ENCODE assay signal across 16 mouse cellular contexts in genomic region chr11:72417376-72417775, GRCm38 (mm10). TPM values are rescaled to one million over a fixed set of nuclear protein-coding genes. Genes with fewer than 3 reads are reported as not detected.
DNase-seq lines count a peak whose midpoint lies in the region; ATAC-seq and TF ChIP-seq lines count a peak whose summit lies in the region.
"Had no signal": no experiment of that assay in that cellular context is flagged by ENCODE, and none has a peak within 500 bp of the region (broad histone marks: within the 10 kb centered on the region; RNA-seq: fewer than 3 reads in every experiment).

No protein-coding gene starts in this region.

- no peak for ATAC-seq in midbrain, postnatal 0 days (ENCODE audit: low FRiP score)
- ATAC-seq in limb, embryonic 13.5 days (ENCODE audit: low FRiP score, low read depth) = peak; percentile 53; the same call in 1 of the 2 replicates
- ATAC-seq: forebrain, embryonic 16.5 days had no signal

- peak overlapping the region; percentile 73 for H3K27ac ChIP-seq in midbrain, embryonic 10.5 days (replicated peaks)
- H3K27ac ChIP-seq in midbrain, postnatal 0 days (ENCODE audit: low read depth, low read length) = no peak overlapping the region
- no peak overlapping the region for H3K27ac ChIP-seq in limb, embryonic 13.5 days
- H3K27ac ChIP-seq: liver, embryonic 15.5 days had no signal

- no peaks in the 10 kb centered on the region for H3K9me3 ChIP-seq in midbrain, embryonic 10.5 days (replicated peaks)
- H3K9me3 ChIP-seq in midbrain, postnatal 0 days (ENCODE audit: low read length) = no peaks in the 10 kb centered on the region
- H3K9me3 ChIP-seq in limb, embryonic 13.5 days = no peaks in the 10 kb centered on the region
- H3K9me3 ChIP-seq: liver, embryonic 15.5 days had no signal

- 2% methylated on average over 4 of the region's 4 CpGs for WGBS in midbrain, embryonic 10.5 days
- 13% methylated on average over 4 of the region's 4 CpGs for WGBS in midbrain, postnatal 0 days
- WGBS in limb, embryonic 13.5 days = 9% methylated on average over 4 of the region's 4 CpGs

- no peak overlapping the region for H3K4me2 ChIP-seq in midbrain, postnatal 0 days (ENCODE audit: low read depth, low read length, poor library complexity, severe bottlenecking)
- H3K4me2 ChIP-seq in limb, embryonic 13.5 days (replicated peaks) = no peak overlapping the region
- H3K4me2 ChIP-seq: liver, embryonic 15.5 days had no signal

- H3K27me3 ChIP-seq in midbrain, embryonic 10.5 days (ENCODE audit: low read depth, poor library complexity, severe bottlenecking) = peaks cover 32% of the 10 kb centered on the region
- H3K27me3 ChIP-seq in midbrain, postnatal 0 days (ENCODE audit: insufficient read depth, low read length) = no peaks in the 10 kb centered on the region; the same call in 1 of the 2 replicates
- H3K27me3 ChIP-seq in limb, embryonic 13.5 days = no peaks in the 10 kb centered on the region; the same call in 1 of the 2 replicates

- peaks cover 19% of the 10 kb centered on the region for H3K4me1 ChIP-seq in midbrain, embryonic 10.5 days
- no peaks in the 10 kb centered on the region for H3K4me1 ChIP-seq in midbrain, postnatal 0 days (ENCODE audit: insufficient read depth, low read length)
- H3K4me1 ChIP-seq in limb, embryonic 13.5 days = peaks cover 21% of the 10 kb centered on the region

- DNase-seq in gastrocnemius, adult 18-20 months (ENCODE audit: low spot score) = peak; percentile 85
- no peak for DNase-seq in gastrocnemius, postnatal 4 days (ENCODE audit: low spot score in 2 of 2)
- DNase-seq in midbrain, embryonic 10.5 days (ENCODE audit: low spot score) = peak; percentile 35
- no peak for DNase-seq in midbrain, postnatal 0 days (ENCODE audit: low spot score)
- peak; percentile 43 for DNase-seq in gastrocnemius, postnatal 10 days
- DNase-seq in urinary bladder, adult 18-20 months (ENCODE audit: low spot score in 2 of 2) = no peak
- no peak for DNase-seq in embryo, embryonic 10 days (ENCODE audit: low spot score)
- DNase-seq: cerebellum, postnatal 10 days; kidney, adult 2 months; right cerebral cortex, postnatal 25 days; thymus, postnatal 36 days had no signal

- no peak for TF ChIP-seq CTCF in midbrain, postnatal 0 days (IDR thresholded peaks at IDR 0.05)

- no peaks in the 10 kb centered on the region for H3K36me3 ChIP-seq in midbrain, embryonic 10.5 days
- no peaks in the 10 kb centered on the region for H3K36me3 ChIP-seq in midbrain, postnatal 0 days (ENCODE audit: insufficient read depth, low read length)
- no peaks in the 10 kb centered on the region for H3K36me3 ChIP-seq in limb, embryonic 13.5 days
- H3K36me3 ChIP-seq: liver, embryonic 15.5 days had no signal

- H3K4me3 ChIP-seq in midbrain, embryonic 10.5 days = no peak overlapping the region
- H3K4me3 ChIP-seq in midbrain, postnatal 0 days (ENCODE audit: low read depth, low read length) = no peak overlapping the region
- no peak overlapping the region for H3K4me3 ChIP-seq in limb, embryonic 13.5 days
- H3K4me3 ChIP-seq: liver, embryonic 15.5 days had no signal

- no peak overlapping the region for H3K9ac ChIP-seq in midbrain, postnatal 0 days (replicated peaks; ENCODE audit: low read length, poor library complexity, severe bottlenecking)
- no peak overlapping the region for H3K9ac ChIP-seq in limb, embryonic 13.5 days
- H3K9ac ChIP-seq: liver, embryonic 15.5 days had no signal

RNA-seq across cellular contexts. Expression of gene Smtnl2, which starts 5.9 kb away (rescaled TPM):
- total RNA-seq in gastrocnemius, adult 18-20 months (2021) = 100 to 1,000 TPM; 311 to 327 TPM
- 100 to 1,000 TPM; 160 to 187 TPM for total RNA-seq in gastrocnemius, postnatal 4 days (2021)
- 10.1 and 13.1 TPM in 2 replicates for polyA plus RNA-seq in midbrain, embryonic 10.5 days (2016; fragmentation: Nextera tagmentation; extraction: Ambion mirVana)
- 18.0 and 18.6 TPM in 2 replicates for total RNA-seq in midbrain, postnatal 0 days (2014; rRNA removed)
- polyA plus RNA-seq in midbrain, postnatal 0 days (2015; fragmentation: Nextera tagmentation; extraction: Ambion mirVana) = 11.0 and 13.3 TPM in 2 replicates
- total RNA-seq in gastrocnemius, postnatal 10 days (2021) = 100 to 1,000 TPM; 145 to 153 TPM
- polyA plus RNA-seq in limb, embryonic 13.5 days (2015; fragmentation: Nextera tagmentation; extraction: Ambion mirVana) = 38.3 and 41.5 TPM in 2 replicates

RNA-seq across cellular contexts. Expression of gene Ggt6, which starts 17.9 kb away (rescaled TPM):
- 1 to 10 TPM; 2.1 to 2.3 TPM for total RNA-seq in gastrocnemius, adult 18-20 months (2021)
- total RNA-seq in gastrocnemius, postnatal 4 days (2021) = under 1 TPM; 0.23 to 0.32 TPM
- polyA plus RNA-seq in midbrain, embryonic 10.5 days (2016; fragmentation: Nextera tagmentation; extraction: Ambion mirVana) = not detected in 2 replicates
- 1.4 TPM in 1 of 2 replicates, not detected in the other for total RNA-seq in midbrain, postnatal 0 days (2014; rRNA removed)
- not detected in 2 replicates for polyA plus RNA-seq in midbrain, postnatal 0 days (2015; fragmentation: Nextera tagmentation; extraction: Ambion mirVana)
- total RNA-seq in gastrocnemius, postnatal 10 days (2021) = under 1 TPM in 1 of 2 experiments, not detected in 1; 0.28 TPM
- polyA plus RNA-seq in limb, embryonic 13.5 days (2015; fragmentation: Nextera tagmentation; extraction: Ambion mirVana) = 0.74 and 0.92 TPM in 2 replicates
- total RNA-seq: hematopoietic stem cell, adult 5-6 weeks had no signal
- polyA plus RNA-seq: C2C12; forebrain, embryonic 16.5 days had no signal

RNA-seq across cellular contexts. Expression of gene Mybbp1a, which starts 23.8 kb away (rescaled TPM):
- 10 to 100 TPM; 54.7 to 63.3 TPM for total RNA-seq in gastrocnemius, adult 18-20 months (2021)
- total RNA-seq in gastrocnemius, postnatal 4 days (2021) = 10 to 100 TPM; 71.8 to 90.1 TPM
- polyA plus RNA-seq in midbrain, embryonic 10.5 days (2016; fragmentation: Nextera tagmentation; extraction: Ambion mirVana) = 192 and 236 TPM in 2 replicates
- 25.9 and 30.7 TPM in 2 replicates for total RNA-seq in midbrain, postnatal 0 days (2014; rRNA removed)
- 50.0 and 50.4 TPM in 2 replicates for polyA plus RNA-seq in midbrain, postnatal 0 days (2015; fragmentation: Nextera tagmentation; extraction: Ambion mirVana)
- 10 to 100 TPM; 74.5 to 75.9 TPM for total RNA-seq in gastrocnemius, postnatal 10 days (2021)
- 159 and 164 TPM in 2 replicates for polyA plus RNA-seq in limb, embryonic 13.5 days (2015; fragmentation: Nextera tagmentation; extraction: Ambion mirVana)

RNA-seq across cellular contexts. Expression of gene Tekt1, which starts 55.1 kb away (rescaled TPM):
- total RNA-seq in gastrocnemius, adult 18-20 months (2021) = 1 to 10 TPM; 1.6 to 3.4 TPM
- 1 to 10 TPM; 1.5 to 2.2 TPM for total RNA-seq in gastrocnemius, postnatal 4 days (2021)
- 6.1 and 6.8 TPM in 2 replicates for polyA plus RNA-seq in midbrain, embryonic 10.5 days (2016; fragmentation: Nextera tagmentation; extraction: Ambion mirVana)
- total RNA-seq in midbrain, postnatal 0 days (2014; rRNA removed) = 6.9 and 9.8 TPM in 2 replicates
- polyA plus RNA-seq in midbrain, postnatal 0 days (2015; fragmentation: Nextera tagmentation; extraction: Ambion mirVana) = 7.4 and 10.3 TPM in 2 replicates
- 1 to 10 TPM; 1.2 to 1.4 TPM for total RNA-seq in gastrocnemius, postnatal 10 days (2021)
- polyA plus RNA-seq in limb, embryonic 13.5 days (2015; fragmentation: Nextera tagmentation; extraction: Ambion mirVana) = 3.2 and 3.6 TPM in 2 replicates
- total RNA-seq: hematopoietic stem cell, adult 5-6 weeks had no signal
- polyA plus RNA-seq: C2C12; liver, embryonic 15.5 days had no signal

Comparison
In these comparisons a context has a peak if more than half of its experiments do, and no peak if none do; other contexts are left out.
1. DNase-seq: peak in gastrocnemius, adult 18-20 months (single experiment), midbrain, embryonic 10.5 days (single experiment) and gastrocnemius, postnatal 10 days (single experiment); none in gastrocnemius, postnatal 4 days (0 of 2), midbrain, postnatal 0 days (single experiment), urinary bladder, adult 18-20 months (0 of 2) and embryo, embryonic 10 days (single experiment).